Mouse (Mus musculus): Measurements from ENCODE around the gene Fam166b. TPM values are rescaled to one million over a fixed set of nuclear protein-coding genes. Genes with fewer than 3 reads are reported as not detected.

The Fam166b gene
- polyA plus RNA-seq, 1 experiment from 2014 or later = 0.25 TPM

GRCm38 (mm10) chr4:43427501-43428179 lies 1.3 kb downstream of the Fam166b start:
- no peak for ATAC-seq (ENCODE audit: borderline replicate concordance, extremely low read depth, low FRiP score, low TSS enrichment)
- Histone ChIP-seq H3K9me3 (no peaks in the 10 kb centered on the region), H3K9ac (no peak overlapping the region), H3K36me3 (peaks cover 30% of the 10 kb centered on the region), H3K4me1 (peaks cover 28% of the 10 kb centered on the region), H3K4me3 (no peak overlapping the region), H3K27ac (no peak overlapping the region), H3K4me2 (no peak overlapping the region), H3K27me3 (peaks cover 25% of the 10 kb centered on the region)
- 29% methylated on average over 23 of the region's 23 CpGs for WGBS

GRCm38 (mm10) chr4:43426487-43426886 lies 2.4 kb downstream of the Fam166b start:
- WGBS = 58% methylated on average over 10 of the region's 10 CpGs
- no peak overlapping the region for H3K4me3 ChIP-seq
- H3K27me3 ChIP-seq = peaks cover 25% of the 10 kb centered on the region
- ATAC-seq (ENCODE audit: borderline replicate concordance, extremely low read depth, low FRiP score, low TSS enrichment) = no peak
- H3K27ac ChIP-seq = no peak overlapping the region
- H3K36me3 ChIP-seq = peaks cover 41% of the 10 kb centered on the region
- no peak overlapping the region for H3K9ac ChIP-seq
- H3K4me2 ChIP-seq = no peak overlapping the region
- H3K4me1 ChIP-seq = peaks cover 28% of the 10 kb centered on the region
- no peaks in the 10 kb centered on the region for H3K9me3 ChIP-seq

GRCm38 (mm10) chr4:43425648-43426380 lies 3.1 kb downstream of the Fam166b start:
- peak; percentile 50; the same call in 1 of the 2 replicates for ATAC-seq (ENCODE audit: borderline replicate concordance, extremely low read depth, low FRiP score, low TSS enrichment)
- 35% methylated on average over 31 of the region's 31 CpGs for WGBS

GRCm38 (mm10) chr4:43425197-43425596 lies 3.7 kb downstream of the Fam166b start:
- peaks cover 25% of the 10 kb centered on the region for H3K27me3 ChIP-seq
- H3K4me2 ChIP-seq = peak overlapping the region; percentile 27
- H3K4me1 ChIP-seq = peaks cover 29% of the 10 kb centered on the region
- no peaks in the 10 kb centered on the region for H3K9me3 ChIP-seq
- WGBS = 39% methylated on average over 14 of the region's 14 CpGs
- no peak overlapping the region for H3K27ac ChIP-seq
- no peak overlapping the region for H3K4me3 ChIP-seq
- no peak for ATAC-seq (ENCODE audit: borderline replicate concordance, extremely low read depth, low FRiP score, low TSS enrichment)
- no peak overlapping the region for H3K9ac ChIP-seq
- H3K36me3 ChIP-seq = peaks cover 44% of the 10 kb centered on the region

More at GRCm38 (mm10) chr4:43425648-43426380, 3.1 kb downstream of the Fam166b start:
- Histone ChIP-seq H3K27me3 (peaks cover 25% of the 10 kb centered on the region), H3K4me3 (no peak overlapping the region), H3K9me3 (no peaks in the 10 kb centered on the region), H3K27ac (no peak overlapping the region), H3K4me1 (peaks cover 28% of the 10 kb centered on the region), H3K4me2 (peak overlapping the region; percentile 27), H3K9ac (no peak overlapping the region), H3K36me3 (peaks cover 44% of the 10 kb centered on the region)

- Histone ChIP-seq H3K4me1 (peaks cover 37% of the 10 kb centered on the region), H3K4me2 (no peak overlapping the region), H3K9ac (no peak overlapping the region), H3K27me3 (peaks cover 25% of the 10 kb centered on the region), H3K4me3 (no peak overlapping the region), H3K9me3 (no peaks in the 10 kb centered on the region), H3K27ac (no peak overlapping the region), H3K36me3 (peaks cover 44% of the 10 kb centered on the region)
- 77% methylated on average over 9 of the region's 9 CpGs for WGBS
- no peak for ATAC-seq (ENCODE audit: borderline replicate concordance, extremely low read depth, low FRiP score, low TSS enrichment)
Measured at GRCm38 (mm10) chr4:43424072-43424471, 4.9 kb downstream of the Fam166b start.

- peaks cover 44% of the 10 kb centered on the region for H3K36me3 ChIP-seq
- WGBS = 88% methylated on average over 20 of the region's 20 CpGs
- no peak overlapping the region for H3K4me3 ChIP-seq
- peaks cover 23% of the 10 kb centered on the region for H3K27me3 ChIP-seq
- H3K27ac ChIP-seq = no peak overlapping the region
- no peak overlapping the region for H3K4me2 ChIP-seq
- no peak for ATAC-seq (ENCODE audit: borderline replicate concordance, extremely low read depth, low FRiP score, low TSS enrichment)
- no peak overlapping the region for H3K9ac ChIP-seq
- no peaks in the 10 kb centered on the region for H3K9me3 ChIP-seq
- H3K4me1 ChIP-seq = peaks cover 33% of the 10 kb centered on the region
Measured at GRCm38 (mm10) chr4:43423267-43423934, 5.5 kb downstream of the Fam166b start.

- Histone ChIP-seq H3K27ac (no peak overlapping the region), H3K9ac (no peak overlapping the region), H3K27me3 (peaks cover 7% of the 10 kb centered on the region), H3K4me2 (no peak overlapping the region), H3K4me3 (no peak overlapping the region), H3K36me3 (peaks cover 44% of the 10 kb centered on the region), H3K4me1 (peaks cover 35% of the 10 kb centered on the region), H3K9me3 (no peaks in the 10 kb centered on the region)
- 71% methylated on average over 28 of the region's 28 CpGs for WGBS
- ATAC-seq (ENCODE audit: borderline replicate concordance, extremely low read depth, low FRiP score, low TSS enrichment) = no peak
Measured at GRCm38 (mm10) chr4:43421632-43422240, 7.2 kb downstream of the Fam166b start.

- H3K27ac ChIP-seq = 0 out of 2 replicates have a peak overlapping the region, but pooled peaks have one; percentile 55
- ATAC-seq (ENCODE audit: borderline replicate concordance, extremely low read depth, low FRiP score, low TSS enrichment) = no peak
Measured at GRCm38 (mm10) chr4:43420305-43420704, 8.6 kb downstream of the Fam166b start.

GRCm38 (mm10) chr4:43419801-43420281 lies 9.1 kb downstream of the Fam166b start:
- Histone ChIP-seq H3K27me3 (no peaks in the 10 kb centered on the region), H3K9ac (no peak overlapping the region), H3K4me1 (peaks cover 26% of the 10 kb centered on the region), H3K9me3 (no peaks in the 10 kb centered on the region), H3K4me2 (no peak overlapping the region), H3K36me3 (peaks cover 51% of the 10 kb centered on the region), H3K4me3 (no peak overlapping the region), H3K27ac (0 out of 2 replicates have a peak overlapping the region, but pooled peaks have one; percentile 55)
- 51% methylated on average over 9 of the region's 9 CpGs for WGBS
- no peak for ATAC-seq (ENCODE audit: borderline replicate concordance, extremely low read depth, low FRiP score, low TSS enrichment)

More at GRCm38 (mm10) chr4:43420305-43420704, 8.6 kb downstream of the Fam166b start:
- Histone ChIP-seq H3K36me3 (peaks cover 46% of the 10 kb centered on the region), H3K4me3 (no peak overlapping the region), H3K9ac (no peak overlapping the region), H3K4me1 (peaks cover 26% of the 10 kb centered on the region), H3K4me2 (no peak overlapping the region), H3K27me3 (no peaks in the 10 kb centered on the region), H3K9me3 (no peaks in the 10 kb centered on the region)
- WGBS = 0% methylated on average over 6 of the region's 6 CpGs

GRCm38 (mm10) chr4:43418973-43419656 lies 9.8 kb downstream of the Fam166b start:
- Histone ChIP-seq H3K4me1 (peaks cover 26% of the 10 kb centered on the region), H3K4me2 (no peak overlapping the region), H3K4me3 (no peak overlapping the region), H3K36me3 (peaks cover 48% of the 10 kb centered on the region), H3K27me3 (no peaks in the 10 kb centered on the region), H3K27ac (no peak overlapping the region), H3K9me3 (no peaks in the 10 kb centered on the region), H3K9ac (no peak overlapping the region)
- ATAC-seq (ENCODE audit: borderline replicate concordance, extremely low read depth, low FRiP score, low TSS enrichment) = no peak
- WGBS = 65% methylated on average over 15 of the region's 15 CpGs

GRCm38 (mm10) chr4:43418450-43418849 lies 10.5 kb downstream of the Fam166b start:
- Histone ChIP-seq H3K27me3 (no peaks in the 10 kb centered on the region), H3K4me1 (peaks cover 26% of the 10 kb centered on the region), H3K9me3 (no peaks in the 10 kb centered on the region), H3K9ac (no peak overlapping the region), H3K4me2 (no peak overlapping the region), H3K4me3 (no peak overlapping the region), H3K36me3 (peaks cover 41% of the 10 kb centered on the region), H3K27ac (peak overlapping the region; percentile 68; the same call in 1 of the 2 replicates)
- WGBS = 50% methylated on average over 4 of the region's 4 CpGs
- ATAC-seq (ENCODE audit: borderline replicate concordance, extremely low read depth, low FRiP score, low TSS enrichment) = no peak
